Mouse (Mus musculus): ENCODE data around the gene Paox. TPM values are rescaled to one million over a fixed set of nuclear protein-coding genes. Genes with fewer than 3 reads are reported as not detected.

Paox gene
- polyA plus RNA-seq, 1 experiment from 2014 or later, result 17.1 TPM

DNA sequence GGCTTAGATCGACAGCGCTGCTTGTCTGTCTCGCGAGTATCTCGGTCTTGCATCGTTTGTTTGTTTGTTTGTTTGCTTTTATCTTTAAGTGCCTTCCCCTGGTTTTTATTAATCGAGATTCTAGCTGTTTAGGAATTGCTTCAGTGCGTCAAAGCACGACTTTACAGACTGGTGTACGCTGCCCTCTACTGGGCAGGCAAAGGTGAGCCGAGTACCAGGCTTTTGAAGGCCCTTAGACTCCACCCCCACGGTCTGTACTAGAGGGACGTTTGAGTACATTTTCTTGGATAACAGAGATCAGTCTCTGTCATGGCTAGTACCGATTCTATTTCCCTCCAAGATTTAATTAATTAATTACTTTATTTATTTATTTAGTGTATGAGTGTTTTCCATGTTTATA is 25.8 kb downstream of the Paox start:
- Histone ChIP-seq H3K9ac (ENCODE audit: low read depth, low read length) (no peak overlapping the region), H3K27ac (ENCODE audit: low read depth, low read length) (no peak overlapping the region), H3K4me3 (ENCODE audit: low read depth, low read length) (no peak overlapping the region), H3K36me3 (ENCODE audit: control insufficient read depth, insufficient read depth, low read length) (no peaks in the 10 kb centered on the region), H3K27me3 (ENCODE audit: control insufficient read depth, insufficient read depth, low read length) (no peaks in the 10 kb centered on the region), H3K4me1 (ENCODE audit: control insufficient read depth, insufficient read depth, low read length) (peaks cover 5% of the 10 kb centered on the region), H3K4me2 (no peak overlapping the region), H3K9me3 (replicated peaks; ENCODE audit: control insufficient read depth, low read length) (no peaks in the 10 kb centered on the region)
- WGBS (ENCODE audit: insufficient replicate concordance), result 8% methylated on average over 14 of the region's 14 CpGs
- no peak for ATAC-seq (replicated peaks; ENCODE audit: insufficient number of reproducible peaks, low FRiP score, low TSS enrichment)

GRCm38 (mm10) chr7:140144550-140144949 is 29.0 kb downstream of the Paox start:
- no peaks in the 10 kb centered on the region for H3K4me1 ChIP-seq (ENCODE audit: control insufficient read depth, insufficient read depth, low read length)
- H3K27ac ChIP-seq (ENCODE audit: low read depth, low read length), result no peak overlapping the region
- H3K4me3 ChIP-seq (ENCODE audit: low read depth, low read length), result no peak overlapping the region
- 83% methylated on average over 4 of the region's 4 CpGs for WGBS (ENCODE audit: insufficient replicate concordance)
- H3K36me3 ChIP-seq (ENCODE audit: control insufficient read depth, insufficient read depth, low read length), result peaks cover 2% of the 10 kb centered on the region; the same call in 1 of the 2 replicates
- ATAC-seq (replicated peaks; ENCODE audit: insufficient number of reproducible peaks, low FRiP score, low TSS enrichment), result no peak
- H3K9me3 ChIP-seq (replicated peaks; ENCODE audit: control insufficient read depth, low read length), result no peaks in the 10 kb centered on the region
- no peak overlapping the region for H3K4me2 ChIP-seq
- no peak overlapping the region for H3K9ac ChIP-seq (ENCODE audit: low read depth, low read length)
- H3K27me3 ChIP-seq (ENCODE audit: control insufficient read depth, insufficient read depth, low read length), result no peaks in the 10 kb centered on the region

- no peak for ATAC-seq (replicated peaks; ENCODE audit: insufficient number of reproducible peaks, low FRiP score, low TSS enrichment)
- H3K27ac ChIP-seq (ENCODE audit: low read depth, low read length), result no peak overlapping the region
- 5% methylated on average over 28 of the region's 28 CpGs for WGBS (ENCODE audit: insufficient replicate concordance)
- H3K4me1 ChIP-seq (ENCODE audit: control insufficient read depth, insufficient read depth, low read length), result peaks cover 2% of the 10 kb centered on the region; the same call in 1 of the 2 replicates
- peak overlapping the region; percentile 52; the same call in 1 of the 2 replicates for H3K9ac ChIP-seq (ENCODE audit: low read depth, low read length)
- H3K36me3 ChIP-seq (ENCODE audit: control insufficient read depth, insufficient read depth, low read length), result no peaks in the 10 kb centered on the region; the same call in none of the 2 replicates
- peak overlapping the region; percentile 22; the same call in 1 of the 2 replicates for H3K4me3 ChIP-seq (ENCODE audit: low read depth, low read length)
- H3K9me3 ChIP-seq (replicated peaks; ENCODE audit: control insufficient read depth, low read length), result no peaks in the 10 kb centered on the region
- H3K4me2 ChIP-seq, result peak overlapping the region; percentile 59
- peaks cover 41% of the 10 kb centered on the region for H3K27me3 ChIP-seq (ENCODE audit: control insufficient read depth, insufficient read depth, low read length)
Observed at GRCm38 (mm10) chr7:140153383-140153782, 37.8 kb downstream of the Paox start.

DNA sequence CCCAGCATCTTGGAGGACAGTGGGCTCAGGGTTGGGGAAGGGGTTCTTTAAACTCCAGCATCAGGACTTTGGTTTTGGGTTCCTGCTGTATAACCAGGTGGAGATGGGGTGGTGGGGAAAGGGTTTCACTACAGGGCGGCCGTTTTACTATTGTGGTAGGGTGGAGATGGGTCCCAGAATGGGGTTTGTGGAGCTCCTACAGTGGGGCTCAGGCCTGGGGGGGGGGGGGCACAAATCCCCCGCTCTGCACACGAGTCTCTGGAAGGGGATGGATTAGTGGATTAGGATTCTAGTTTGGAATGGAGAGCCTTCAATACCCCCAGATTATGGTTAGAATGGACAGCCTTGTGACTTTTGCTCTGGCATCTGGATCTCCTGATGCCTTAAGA is 38.2 kb downstream of the Paox start:
- peaks cover 44% of the 10 kb centered on the region for H3K27me3 ChIP-seq (ENCODE audit: control insufficient read depth, insufficient read depth, low read length)
- no peak for ATAC-seq (replicated peaks; ENCODE audit: insufficient number of reproducible peaks, low FRiP score, low TSS enrichment)
- no peaks in the 10 kb centered on the region for H3K9me3 ChIP-seq (replicated peaks; ENCODE audit: control insufficient read depth, low read length)
- WGBS (ENCODE audit: insufficient replicate concordance), result 19% methylated on average over 4 of the region's 4 CpGs
- peak overlapping the region; percentile 59; the same call in 1 of the 2 replicates for H3K4me2 ChIP-seq
- no peak overlapping the region for H3K27ac ChIP-seq (ENCODE audit: low read depth, low read length)
- peaks cover 2% of the 10 kb centered on the region; the same call in 1 of the 2 replicates for H3K4me1 ChIP-seq (ENCODE audit: control insufficient read depth, insufficient read depth, low read length)
- no peaks in the 10 kb centered on the region; the same call in none of the 2 replicates for H3K36me3 ChIP-seq (ENCODE audit: control insufficient read depth, insufficient read depth, low read length)
- no peak overlapping the region for H3K4me3 ChIP-seq (ENCODE audit: low read depth, low read length)
- no peak overlapping the region for H3K9ac ChIP-seq (ENCODE audit: low read depth, low read length)

DNA sequence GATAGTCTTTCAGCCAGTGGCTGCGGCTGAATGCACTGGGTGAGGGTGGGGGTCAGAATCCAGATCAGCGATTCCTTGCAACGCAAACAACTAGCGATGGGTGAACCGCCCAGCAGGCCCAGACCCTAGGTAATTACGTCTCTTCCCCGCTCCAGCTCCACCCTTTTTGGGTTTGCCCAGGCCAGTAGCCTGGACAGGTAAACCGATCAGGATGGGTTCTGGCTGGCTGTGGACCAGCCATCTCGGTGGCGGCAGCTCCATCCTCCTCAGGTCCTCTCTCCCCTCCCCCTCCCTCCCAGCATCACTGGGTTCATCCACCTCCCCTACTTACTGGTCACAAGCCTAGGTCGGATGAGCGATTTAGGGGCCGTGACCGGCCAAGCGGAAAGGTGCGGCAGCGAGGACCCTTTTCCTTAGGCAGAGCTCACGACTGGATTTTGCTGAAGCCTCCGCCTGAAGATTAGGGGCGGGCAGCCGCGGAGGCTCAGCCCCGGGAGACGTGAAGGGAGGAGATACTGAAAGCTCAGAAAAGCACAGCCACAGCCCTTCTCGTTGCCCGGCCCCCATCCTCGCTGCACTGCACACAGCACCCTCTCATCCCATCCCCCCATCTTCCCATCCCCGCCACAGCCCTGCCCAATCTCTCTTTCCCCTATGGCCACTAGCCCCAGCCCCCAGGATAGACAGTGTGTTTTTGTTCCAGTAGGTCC is 38.8 kb downstream of the Paox start, which contains the start of gene Sprn:
Gene Sprn, minus strand, starts transcription at position 660 of the 710 bp plus-strand sequence.
- Histone ChIP-seq H3K9ac (ENCODE audit: low read depth, low read length) (no peak within 1 kb of the TSS), H3K4me3 (ENCODE audit: low read depth, low read length) (peak within 1 kb of the TSS; percentile 22; the same call in 1 of the 2 replicates), H3K27ac (ENCODE audit: low read depth, low read length) (no peak within 1 kb of the TSS), H3K36me3 (ENCODE audit: control insufficient read depth, insufficient read depth, low read length) (no peaks in the 10 kb centered on the region; the same call in none of the 2 replicates), H3K4me1 (ENCODE audit: control insufficient read depth, insufficient read depth, low read length) (peaks cover 2% of the 10 kb centered on the region; the same call in 1 of the 2 replicates), H3K9me3 (replicated peaks; ENCODE audit: control insufficient read depth, low read length) (no peaks in the 10 kb centered on the region), H3K4me2 (peak within 1 kb of the TSS; percentile 53), H3K27me3 (ENCODE audit: control insufficient read depth, insufficient read depth, low read length) (peaks cover 44% of the 10 kb centered on the region)
- WGBS (ENCODE audit: insufficient replicate concordance), result 5% methylated on average over 28 of the region's 28 CpGs
- no peak for ATAC-seq (replicated peaks; ENCODE audit: insufficient number of reproducible peaks, low FRiP score, low TSS enrichment)

DNA sequence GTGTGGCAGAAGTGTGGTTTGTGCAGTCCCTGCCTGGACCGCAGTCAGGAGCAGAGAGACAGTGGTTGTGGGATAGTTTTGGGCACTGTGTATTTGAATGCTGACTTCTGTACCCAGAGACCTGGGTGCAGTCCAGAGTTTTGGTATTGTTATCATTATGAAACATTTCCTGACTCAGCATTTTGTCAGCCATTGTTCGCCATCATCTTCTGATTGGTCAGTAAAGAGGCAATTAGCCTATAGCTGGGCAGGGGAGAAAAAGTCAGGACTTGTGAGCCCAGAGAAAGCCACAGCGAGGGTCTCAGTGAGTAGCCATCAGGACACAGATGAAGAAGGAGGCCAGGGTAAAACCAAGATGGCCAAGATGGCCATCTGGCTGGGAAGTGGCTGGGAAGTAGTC is 44.8 kb downstream of the Paox start:
- no peak overlapping the region for H3K9ac ChIP-seq (ENCODE audit: low read depth, low read length)
- H3K4me3 ChIP-seq (ENCODE audit: low read depth, low read length), result no peak overlapping the region
- H3K4me1 ChIP-seq (ENCODE audit: control insufficient read depth, insufficient read depth, low read length), result no peaks in the 10 kb centered on the region
- no peaks in the 10 kb centered on the region for H3K9me3 ChIP-seq (replicated peaks; ENCODE audit: control insufficient read depth, low read length)
- WGBS (ENCODE audit: insufficient replicate concordance), result 79% methylated on average over 3 of the region's 3 CpGs
- ATAC-seq (replicated peaks; ENCODE audit: insufficient number of reproducible peaks, low FRiP score, low TSS enrichment), result no peak
- no peak overlapping the region for H3K27ac ChIP-seq (ENCODE audit: low read depth, low read length)
- H3K27me3 ChIP-seq (ENCODE audit: control insufficient read depth, insufficient read depth, low read length), result peaks cover 4% of the 10 kb centered on the region
- H3K4me2 ChIP-seq, result no peak overlapping the region
- no peaks in the 10 kb centered on the region for H3K36me3 ChIP-seq (ENCODE audit: control insufficient read depth, insufficient read depth, low read length)

DNA sequence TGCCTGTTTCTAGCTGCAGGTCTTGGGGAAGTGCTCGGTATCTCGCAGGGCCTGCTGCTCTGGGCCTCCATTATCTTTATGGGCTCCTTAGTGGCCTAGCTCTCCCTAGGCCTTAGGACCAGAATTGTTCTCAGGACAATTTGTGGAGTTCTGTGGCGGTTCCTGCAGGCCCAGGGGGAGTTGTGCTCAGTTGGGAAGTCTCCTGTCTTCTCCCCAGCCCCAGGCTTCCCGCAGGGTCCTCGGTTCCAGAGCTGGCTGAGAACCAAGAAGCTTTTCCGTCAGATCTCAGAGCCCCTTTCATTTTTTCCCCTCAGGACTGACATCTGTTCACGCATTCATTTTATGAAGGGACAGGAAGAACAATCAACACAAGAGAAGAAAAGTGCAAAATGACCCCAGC is 49.1 kb downstream of the Paox start, which contains the start of gene Olfr522:
Gene Olfr522, minus strand, starts transcription at position 101 of the 400 bp plus-strand sequence.
- Histone ChIP-seq H3K36me3 (ENCODE audit: control insufficient read depth, insufficient read depth, low read length) (no peaks in the 10 kb centered on the region), H3K4me1 (ENCODE audit: control insufficient read depth, insufficient read depth, low read length) (no peaks in the 10 kb centered on the region), H3K27me3 (ENCODE audit: control insufficient read depth, insufficient read depth, low read length) (no peaks in the 10 kb centered on the region), H3K27ac (ENCODE audit: low read depth, low read length) (no peak within 1 kb of the TSS), H3K9ac (ENCODE audit: low read depth, low read length) (no peak within 1 kb of the TSS), H3K4me2 (no peak within 1 kb of the TSS), H3K4me3 (ENCODE audit: low read depth, low read length) (no peak within 1 kb of the TSS), H3K9me3 (replicated peaks; ENCODE audit: control insufficient read depth, low read length) (no peaks in the 10 kb centered on the region)
- WGBS (ENCODE audit: insufficient replicate concordance), result 67% methylated on average over 7 of the region's 7 CpGs
- no peak for ATAC-seq (replicated peaks; ENCODE audit: insufficient number of reproducible peaks, low FRiP score, low TSS enrichment)

DNA sequence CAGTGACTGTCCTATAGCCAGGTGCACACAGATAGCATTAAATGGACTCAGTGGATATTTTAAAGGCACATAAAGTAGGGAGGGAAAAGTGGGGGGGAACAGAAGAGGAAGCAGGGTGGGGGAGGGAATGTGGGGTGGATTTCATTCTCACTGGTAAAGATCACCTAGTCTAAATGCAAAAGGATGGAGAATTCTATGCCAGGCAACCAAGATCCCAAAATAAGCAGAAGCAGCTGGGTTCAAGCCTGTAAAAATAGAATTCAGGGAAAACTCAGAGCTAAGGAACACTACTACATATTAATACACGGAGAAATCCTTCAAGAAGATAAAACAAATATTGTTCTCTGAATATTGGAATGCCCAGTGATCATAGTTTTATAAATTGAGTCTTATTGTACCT is 52.4 kb downstream of the Paox start:
- H3K4me2 ChIP-seq, result no peak overlapping the region
- no peaks in the 10 kb centered on the region for H3K9me3 ChIP-seq (replicated peaks; ENCODE audit: control insufficient read depth, low read length)
- WGBS (ENCODE audit: insufficient replicate concordance), result 48% methylated on average over 1 of the region's 1 CpGs
- no peaks in the 10 kb centered on the region for H3K36me3 ChIP-seq (ENCODE audit: control insufficient read depth, insufficient read depth, low read length)
- H3K4me3 ChIP-seq (ENCODE audit: low read depth, low read length), result no peak overlapping the region
- no peak overlapping the region for H3K9ac ChIP-seq (ENCODE audit: low read depth, low read length)
- no peak for ATAC-seq (replicated peaks; ENCODE audit: insufficient number of reproducible peaks, low FRiP score, low TSS enrichment)
- H3K4me1 ChIP-seq (ENCODE audit: control insufficient read depth, insufficient read depth, low read length), result no peaks in the 10 kb centered on the region
- H3K27me3 ChIP-seq (ENCODE audit: control insufficient read depth, insufficient read depth, low read length), result no peaks in the 10 kb centered on the region
- no peak overlapping the region for H3K27ac ChIP-seq (ENCODE audit: low read depth, low read length)

GRCm38 (mm10) chr7:140169386-140169785 is 53.8 kb downstream of the Paox start:
- Histone ChIP-seq H3K27me3 (ENCODE audit: control insufficient read depth, insufficient read depth, low read length) (no peaks in the 10 kb centered on the region), H3K27ac (ENCODE audit: low read depth, low read length) (no peak overlapping the region), H3K4me3 (ENCODE audit: low read depth, low read length) (no peak overlapping the region), H3K9ac (ENCODE audit: low read depth, low read length) (no peak overlapping the region), H3K36me3 (ENCODE audit: control insufficient read depth, insufficient read depth, low read length) (no peaks in the 10 kb centered on the region), H3K4me1 (ENCODE audit: control insufficient read depth, insufficient read depth, low read length) (no peaks in the 10 kb centered on the region), H3K9me3 (replicated peaks; ENCODE audit: control insufficient read depth, low read length) (no peaks in the 10 kb centered on the region), H3K4me2 (no peak overlapping the region)
- 79% methylated on average over 4 of the region's 4 CpGs for WGBS (ENCODE audit: insufficient replicate concordance)
- ATAC-seq (replicated peaks; ENCODE audit: insufficient number of reproducible peaks, low FRiP score, low TSS enrichment), result no peak

Measured in heart, embryonic 11.5 days (tissue).